In genomic region chr9:98314059-98314650, GRCm38 (mm10) we compare ENCODE assay signal across 17 mouse cellular contexts. TPM values are rescaled to one million over a fixed set of nuclear protein-coding genes. Genes with fewer than 3 reads are reported as not detected.
DNase-seq lines count a peak whose midpoint lies in the region; ATAC-seq lines count a peak whose summit lies in the region.
"Had no signal": no experiment of that assay in that cellular context is flagged by ENCODE, and none has a peak within 500 bp of the region (broad histone marks: within the 10 kb centered on the region; RNA-seq: fewer than 3 reads in every experiment).

No protein-coding gene starts in this region.

- H3K4me2 ChIP-seq in heart, embryonic 12.5 days, result no peak overlapping the region
- H3K4me2 ChIP-seq in forebrain, embryonic 13.5 days, result no peak overlapping the region
- H3K4me2 ChIP-seq: hindbrain, embryonic 15.5 days; limb, embryonic 13.5 days; midbrain, embryonic 12.5 days had no signal

- peak; percentile 48 for DNase-seq in adrenal gland, adult 2 months
- DNase-seq in adrenal gland, postnatal 4 days (ENCODE audit: low spot score in 2 of 2), result no peak
- peak; percentile 30 for DNase-seq in adrenal gland, postnatal 14 days
- peak; percentile 56 for DNase-seq in liver
- no peak for DNase-seq in layer of hippocampus, postnatal 25 days (ENCODE audit: extremely low spot score in 1 of 2, low spot score in 1 of 2)
- DNase-seq: cerebellum, adult 11 months; kidney, adult 18-20 months; kidney, postnatal 25 days; right cerebral cortex, postnatal 14 days; thymus, adult 18-20 months had no signal

- 0 out of 2 replicates have a peak, but pooled peaks cover 5% of the 10 kb centered on the region for H3K9me3 ChIP-seq in heart, embryonic 12.5 days (replicated peaks)
- no peaks in the 10 kb centered on the region for H3K9me3 ChIP-seq in forebrain, embryonic 13.5 days (replicated peaks)
- H3K9me3 ChIP-seq: hindbrain, embryonic 15.5 days; limb, embryonic 13.5 days; midbrain, embryonic 12.5 days had no signal

- H3K4me3 ChIP-seq in heart, embryonic 12.5 days, result no peak overlapping the region
- H3K4me3 ChIP-seq in forebrain, embryonic 13.5 days, result no peak overlapping the region
- H3K4me3 ChIP-seq: hindbrain, embryonic 15.5 days; limb, embryonic 13.5 days; midbrain, embryonic 12.5 days had no signal

- H3K27me3 ChIP-seq in heart, embryonic 12.5 days (replicated peaks), result no peaks in the 10 kb centered on the region
- no peaks in the 10 kb centered on the region for H3K27me3 ChIP-seq in forebrain, embryonic 13.5 days
- H3K27me3 ChIP-seq: hindbrain, embryonic 15.5 days; limb, embryonic 13.5 days had no signal

- peaks cover 13% of the 10 kb centered on the region for H3K4me1 ChIP-seq in heart, embryonic 12.5 days (replicated peaks)
- peaks cover 9% of the 10 kb centered on the region for H3K4me1 ChIP-seq in forebrain, embryonic 13.5 days

- H3K36me3 ChIP-seq in heart, embryonic 12.5 days, result no peaks in the 10 kb centered on the region
- no peaks in the 10 kb centered on the region for H3K36me3 ChIP-seq in forebrain, embryonic 13.5 days (ENCODE audit: poor library complexity, severe bottlenecking)
- H3K36me3 ChIP-seq: hindbrain, embryonic 15.5 days; limb, embryonic 13.5 days; midbrain, embryonic 12.5 days had no signal

- peak; percentile 67 for ATAC-seq in megakaryocyte-erythroid progenitor cell, adult 5-6 weeks (replicated peaks; ENCODE audit: low FRiP score, low TSS enrichment, poor library complexity, severe bottlenecking)
- no peak; the same call in 1 of the 2 replicates for ATAC-seq in heart, embryonic 12.5 days (ENCODE audit: insufficient number of reproducible peaks, low FRiP score)
- no peak for ATAC-seq in forebrain, embryonic 13.5 days
- ATAC-seq: activated CD4-positive, CD25-positive, alpha-beta regulatory T cell, adult 4 months had no signal

- H3K27ac ChIP-seq in heart, embryonic 12.5 days (ENCODE audit: poor library complexity, severe bottlenecking), result no peak overlapping the region
- no peak overlapping the region for H3K27ac ChIP-seq in forebrain, embryonic 13.5 days
- H3K27ac ChIP-seq: hindbrain, embryonic 15.5 days; limb, embryonic 13.5 days; midbrain, embryonic 12.5 days had no signal

- WGBS in heart, embryonic 12.5 days, result 67% methylated on average over 7 of the region's 7 CpGs
- 90% methylated on average over 7 of the region's 7 CpGs for WGBS in forebrain, embryonic 13.5 days

- no peak overlapping the region for H3K9ac ChIP-seq in heart, embryonic 12.5 days
- no peak overlapping the region for H3K9ac ChIP-seq in forebrain, embryonic 13.5 days
- H3K9ac ChIP-seq: hindbrain, embryonic 15.5 days; limb, embryonic 13.5 days; midbrain, embryonic 12.5 days had no signal

RNA-seq across cellular contexts. Expression of gene Nmnat3, which starts 26.9 kb away (rescaled TPM):
- 10 to 100 TPM in 1 of 2 experiments, 1 to 10 TPM in 1; 10.0 to 16.9 TPM for total RNA-seq in adrenal gland, adult 2 months (2021)
- 20.2 and 24.0 TPM in 2 replicates for polyA plus RNA-seq in adrenal gland, adult 2 months (2012; rRNA removed)
- 10 to 100 TPM; 14.5 to 16.4 TPM for total RNA-seq in adrenal gland, postnatal 4 days (2021)
- total RNA-seq in adrenal gland, postnatal 14 days (2021), result 12.1 and 13.3 TPM in 2 replicates
- total RNA-seq in megakaryocyte-erythroid progenitor cell, adult 5-6 weeks (2014; fragmentation: Nextera tagmentation), result 36.1 and 45.5 TPM in 2 replicates
- 34.0 and 35.5 TPM in 2 replicates for total RNA-seq in megakaryocyte-erythroid progenitor cell, adult 5-6 weeks (2017)
- polyA plus RNA-seq in heart, embryonic 12.5 days (2016; fragmentation: Nextera tagmentation; extraction: Ambion mirVana), result 9.4 and 10.0 TPM in 2 replicates
- 2.0 and 2.3 TPM in 2 replicates for polyA plus RNA-seq in forebrain, embryonic 13.5 days (2015; fragmentation: Nextera tagmentation; extraction: Ambion mirVana)
- total RNA-seq in layer of hippocampus, postnatal 25 days (2021), result 1 to 10 TPM in 1 of 2 experiments, under 1 TPM in 1; 0.84 to 1.4 TPM

Comparison
In these comparisons a context has a peak if more than half of its experiments do, and no peak if none do; other contexts are left out.
1. DNase-seq: peak in adrenal gland, adult 2 months (single experiment), adrenal gland, postnatal 14 days (single experiment) and liver (single experiment); none in adrenal gland, postnatal 4 days (0 of 2) and layer of hippocampus, postnatal 25 days (0 of 2).